Mouse (Mus musculus): Measurements from ENCODE around the gene Grid1. TPM values are rescaled to one million over a fixed set of nuclear protein-coding genes. Genes with fewer than 3 reads are reported as not detected.
A peak's percentile ranks its signal among the peaks of the same experiment; 100 is the strongest.

Grid1 gene
- polyA plus RNA-seq, 1 experiment from 2014 or later = 0.26 TPM

DNA sequence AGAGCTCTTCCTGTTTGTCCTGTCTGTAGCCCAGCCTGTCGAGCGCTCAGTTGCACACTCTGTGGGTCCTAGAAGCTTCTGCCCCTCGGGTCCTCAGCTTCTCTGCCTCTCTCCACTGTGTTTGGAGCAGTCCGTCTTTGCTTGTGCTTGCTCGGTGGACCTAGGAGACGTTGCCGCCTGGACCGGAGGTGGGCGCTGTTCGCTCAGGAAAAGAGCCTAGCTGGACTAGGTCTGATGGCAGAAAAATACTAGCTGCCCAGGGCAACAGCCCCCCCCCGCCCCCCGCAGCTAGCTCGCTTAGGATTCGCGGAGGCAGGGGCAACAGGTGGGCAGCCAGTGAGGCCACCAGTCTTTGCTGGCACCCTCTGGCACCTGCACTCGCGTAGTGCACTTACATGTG, 3.2 kb downstream of the Grid1 start:
- Histone ChIP-seq H3K9ac (ENCODE audit: low read length) (no peak overlapping the region), H3K4me2 (ENCODE audit: low read depth, low read length) (peak overlapping the region; percentile 50)

DNA sequence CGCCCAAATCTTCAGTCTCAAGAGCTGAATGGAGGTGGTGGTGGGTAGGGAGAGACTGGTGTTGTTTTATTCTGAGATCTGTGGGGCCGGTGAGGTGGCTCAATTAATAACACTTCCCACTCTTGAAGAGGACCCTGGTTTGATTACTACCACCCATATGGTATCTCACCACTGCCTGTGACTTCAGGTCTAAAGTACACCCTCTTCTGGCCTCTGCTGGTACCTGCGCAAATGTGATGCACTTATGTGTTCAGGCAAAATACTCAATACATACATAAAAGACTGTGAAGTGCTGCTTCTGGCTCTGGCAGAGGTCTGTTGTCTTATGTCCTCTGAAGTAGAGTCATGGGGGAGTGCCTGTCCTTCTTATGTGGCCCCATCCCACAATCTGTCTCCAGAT, 4.3 kb downstream of the Grid1 start:
- WGBS = 74% methylated on average over 3 of the region's 3 CpGs
- no peak for ATAC-seq (replicated peaks; ENCODE audit: extremely low read depth, insufficient read depth, low FRiP score)
- peaks cover 14% of the 10 kb centered on the region; the same call in 1 of the 2 replicates for H3K4me1 ChIP-seq (ENCODE audit: control insufficient read depth, insufficient read depth, low read length)

More for the DNA sequence above, 3.2 kb downstream of the Grid1 start:
- Histone ChIP-seq H3K4me1 (ENCODE audit: control insufficient read depth, insufficient read depth, low read length) (peaks cover 14% of the 10 kb centered on the region; the same call in 1 of the 2 replicates), H3K9me3 (replicated peaks; ENCODE audit: control insufficient read depth, low read length) (no peaks in the 10 kb centered on the region), H3K4me3 (ENCODE audit: low read length) (peak overlapping the region; percentile 25; the same call in 1 of the 2 replicates), H3K27me3 (ENCODE audit: control insufficient read depth, insufficient read depth, low read length) (peaks cover 62% of the 10 kb centered on the region), H3K27ac (ENCODE audit: low read length) (no peak overlapping the region), H3K36me3 (ENCODE audit: control insufficient read depth, insufficient read depth) (no peaks in the 10 kb centered on the region)
- no peak for ATAC-seq (replicated peaks; ENCODE audit: extremely low read depth, insufficient read depth, low FRiP score)
- WGBS = 3% methylated on average over 17 of the region's 17 CpGs

DNA sequence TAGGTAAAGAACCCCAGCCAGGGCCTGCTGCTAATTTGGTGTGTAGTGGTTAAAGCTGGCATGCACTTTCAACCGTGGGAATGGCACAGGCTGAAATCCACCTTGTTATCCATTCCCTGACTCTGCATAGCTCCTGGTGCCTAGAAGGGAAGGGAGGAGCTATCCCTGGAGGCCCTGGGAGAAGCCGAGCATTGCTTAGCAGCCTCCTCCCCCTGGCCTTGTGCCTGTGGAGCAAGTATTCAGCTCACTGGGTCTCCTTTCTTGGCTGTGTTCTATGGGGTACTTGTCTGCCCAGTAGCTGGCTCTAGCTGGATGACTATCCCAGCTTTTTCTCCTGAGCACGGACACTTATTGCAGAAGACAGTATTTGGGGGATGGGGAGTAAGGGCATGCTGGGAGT, 6.0 kb downstream of the Grid1 start:
- WGBS = 27% methylated on average over 3 of the region's 3 CpGs
- H3K36me3 ChIP-seq (ENCODE audit: control insufficient read depth, insufficient read depth) = no peaks in the 10 kb centered on the region
- no peak overlapping the region for H3K4me2 ChIP-seq (ENCODE audit: low read depth, low read length)
- H3K4me3 ChIP-seq (ENCODE audit: low read length) = no peak overlapping the region
- ATAC-seq (replicated peaks; ENCODE audit: extremely low read depth, insufficient read depth, low FRiP score) = no peak
- H3K4me1 ChIP-seq (ENCODE audit: control insufficient read depth, insufficient read depth, low read length) = peaks cover 6% of the 10 kb centered on the region; the same call in 1 of the 2 replicates
- no peaks in the 10 kb centered on the region for H3K9me3 ChIP-seq (replicated peaks; ENCODE audit: control insufficient read depth, low read length)
- H3K27me3 ChIP-seq (ENCODE audit: control insufficient read depth, insufficient read depth, low read length) = peaks cover 39% of the 10 kb centered on the region
- no peak overlapping the region for H3K27ac ChIP-seq (ENCODE audit: low read length)
- no peak overlapping the region for H3K9ac ChIP-seq (ENCODE audit: low read length)

More for the DNA sequence above, 4.3 kb downstream of the Grid1 start:
- Histone ChIP-seq H3K9me3 (replicated peaks; ENCODE audit: control insufficient read depth, low read length) (no peaks in the 10 kb centered on the region), H3K27ac (ENCODE audit: low read length) (no peak overlapping the region), H3K27me3 (ENCODE audit: control insufficient read depth, insufficient read depth, low read length) (peaks cover 55% of the 10 kb centered on the region), H3K4me3 (ENCODE audit: low read length) (no peak overlapping the region), H3K4me2 (ENCODE audit: low read depth, low read length) (no peak overlapping the region), H3K36me3 (ENCODE audit: control insufficient read depth, insufficient read depth) (no peaks in the 10 kb centered on the region), H3K9ac (ENCODE audit: low read length) (no peak overlapping the region)

DNA sequence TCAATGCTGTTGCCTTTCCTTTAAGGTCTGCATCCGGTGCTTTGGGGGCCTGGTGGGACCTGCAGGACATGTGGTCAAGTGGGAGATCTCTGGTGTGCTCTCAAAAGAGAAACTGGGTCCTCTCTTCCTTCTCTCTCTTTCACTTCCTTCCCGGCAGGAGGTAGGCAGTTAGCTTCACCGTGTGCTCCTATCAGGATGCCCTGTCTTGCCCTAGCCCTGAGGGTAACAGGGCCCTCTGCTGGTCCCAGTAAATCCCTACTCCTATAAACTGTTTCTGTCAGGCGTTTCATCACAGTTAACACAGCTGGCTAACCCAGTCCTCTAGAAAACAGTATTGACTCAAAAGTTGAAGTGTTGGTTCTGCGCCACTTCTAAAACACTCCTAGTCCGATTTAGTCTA, 9.9 kb downstream of the Grid1 start:
- Histone ChIP-seq H3K4me1 (ENCODE audit: control insufficient read depth, insufficient read depth, low read length) (no peaks in the 10 kb centered on the region), H3K27ac (ENCODE audit: low read length) (no peak overlapping the region), H3K4me2 (ENCODE audit: low read depth, low read length) (no peak overlapping the region), H3K9ac (ENCODE audit: low read length) (no peak overlapping the region), H3K9me3 (replicated peaks; ENCODE audit: control insufficient read depth, low read length) (no peaks in the 10 kb centered on the region), H3K27me3 (ENCODE audit: control insufficient read depth, insufficient read depth, low read length) (0 out of 2 replicates have a peak, but pooled peaks cover 3% of the 10 kb centered on the region), H3K4me3 (ENCODE audit: low read length) (no peak overlapping the region), H3K36me3 (ENCODE audit: control insufficient read depth, insufficient read depth) (no peaks in the 10 kb centered on the region)
- ATAC-seq (replicated peaks; ENCODE audit: extremely low read depth, insufficient read depth, low FRiP score) = no peak
- WGBS = 57% methylated on average over 6 of the region's 6 CpGs

DNA sequence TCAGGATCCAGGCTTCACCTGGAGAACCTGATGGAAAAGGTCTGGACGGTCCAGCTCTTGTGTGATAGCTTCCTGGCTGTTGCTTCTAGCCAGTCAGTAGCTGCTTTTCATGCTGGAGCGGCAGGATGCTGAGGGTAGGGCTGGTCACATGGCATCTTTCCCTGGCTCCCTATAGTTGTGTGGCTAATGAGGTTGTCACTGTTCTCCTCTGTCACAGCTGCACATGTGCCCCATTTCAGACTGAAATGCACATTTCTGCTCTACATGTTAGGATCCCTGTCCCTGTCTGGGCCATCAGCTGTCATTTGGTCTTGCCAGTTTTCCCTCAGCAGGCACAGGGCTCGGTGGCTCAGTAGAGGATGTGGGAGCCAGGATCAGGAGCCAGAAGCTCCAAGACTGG, 17.2 kb downstream of the Grid1 start:
- no peak for ATAC-seq (replicated peaks; ENCODE audit: extremely low read depth, insufficient read depth, low FRiP score)
- Histone ChIP-seq H3K4me2 (ENCODE audit: low read depth, low read length) (no peak overlapping the region), H3K36me3 (ENCODE audit: control insufficient read depth, insufficient read depth) (no peaks in the 10 kb centered on the region), H3K9ac (ENCODE audit: low read length) (no peak overlapping the region), H3K27ac (ENCODE audit: low read length) (no peak overlapping the region), H3K4me3 (ENCODE audit: low read length) (no peak overlapping the region), H3K9me3 (replicated peaks; ENCODE audit: control insufficient read depth, low read length) (no peaks in the 10 kb centered on the region), H3K4me1 (ENCODE audit: control insufficient read depth, insufficient read depth, low read length) (no peaks in the 10 kb centered on the region), H3K27me3 (ENCODE audit: control insufficient read depth, insufficient read depth, low read length) (no peaks in the 10 kb centered on the region)
- WGBS = 62% methylated on average over 3 of the region's 3 CpGs

DNA sequence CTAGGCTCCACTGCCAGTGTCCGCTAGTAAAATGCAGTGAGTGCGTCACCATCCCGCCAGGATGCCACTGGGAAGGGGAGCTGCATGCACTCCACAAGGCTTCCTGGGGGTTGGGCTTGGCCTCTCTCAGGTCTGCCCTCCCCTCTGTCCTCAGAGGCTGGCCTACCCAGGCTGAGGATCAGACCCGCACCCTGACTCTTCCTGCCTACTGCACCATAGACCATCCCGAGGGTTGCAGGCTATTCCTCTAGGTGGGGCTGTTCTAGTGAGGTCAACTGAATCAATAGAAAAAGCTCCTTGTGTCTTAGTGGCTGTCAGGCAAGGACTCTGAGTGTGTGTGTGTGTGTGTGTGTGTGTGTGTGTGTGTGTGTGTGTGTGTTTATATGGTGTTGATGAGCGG, 19.1 kb downstream of the Grid1 start:
- H3K4me1 ChIP-seq (ENCODE audit: control insufficient read depth, insufficient read depth, low read length) = no peaks in the 10 kb centered on the region
- H3K9ac ChIP-seq (ENCODE audit: low read length) = no peak overlapping the region
- no peaks in the 10 kb centered on the region for H3K27me3 ChIP-seq (ENCODE audit: control insufficient read depth, insufficient read depth, low read length)
- 58% methylated on average over 6 of the region's 6 CpGs for WGBS
- no peak overlapping the region for H3K4me3 ChIP-seq (ENCODE audit: low read length)
- no peak for ATAC-seq (replicated peaks; ENCODE audit: extremely low read depth, insufficient read depth, low FRiP score)
- H3K27ac ChIP-seq (ENCODE audit: low read length) = no peak overlapping the region
- H3K9me3 ChIP-seq (replicated peaks; ENCODE audit: control insufficient read depth, low read length) = no peaks in the 10 kb centered on the region
- no peak overlapping the region for H3K4me2 ChIP-seq (ENCODE audit: low read depth, low read length)
- no peaks in the 10 kb centered on the region for H3K36me3 ChIP-seq (ENCODE audit: control insufficient read depth, insufficient read depth)

DNA sequence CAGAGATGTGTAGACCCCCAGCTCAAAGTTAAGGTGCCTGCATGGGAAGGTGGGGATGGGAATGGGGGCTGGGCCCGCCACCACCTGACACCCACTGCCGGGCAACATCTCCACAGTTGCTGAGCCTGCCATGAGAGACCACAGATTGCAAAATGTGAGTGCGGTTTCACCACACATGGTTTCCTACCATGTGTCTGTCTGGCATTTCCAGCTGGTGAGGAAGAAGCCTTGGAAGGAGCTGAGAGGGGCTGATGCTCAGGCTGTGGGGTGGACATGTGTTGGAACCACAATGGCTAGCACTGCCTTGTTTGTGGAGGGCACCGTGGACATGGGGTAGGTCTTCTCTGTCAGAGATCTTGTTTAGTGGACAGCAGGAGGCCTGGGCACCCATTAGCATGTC, 20.0 kb downstream of the Grid1 start:
- H3K27ac ChIP-seq (ENCODE audit: low read length) = no peak overlapping the region
- H3K9ac ChIP-seq (ENCODE audit: low read length) = no peak overlapping the region
- no peak for ATAC-seq (replicated peaks; ENCODE audit: extremely low read depth, insufficient read depth, low FRiP score)
- WGBS = 81% methylated on average over 4 of the region's 4 CpGs
- H3K9me3 ChIP-seq (replicated peaks; ENCODE audit: control insufficient read depth, low read length) = no peaks in the 10 kb centered on the region
- H3K4me3 ChIP-seq (ENCODE audit: low read length) = no peak overlapping the region
- H3K4me1 ChIP-seq (ENCODE audit: control insufficient read depth, insufficient read depth, low read length) = no peaks in the 10 kb centered on the region
- no peaks in the 10 kb centered on the region for H3K36me3 ChIP-seq (ENCODE audit: control insufficient read depth, insufficient read depth)
- H3K27me3 ChIP-seq (ENCODE audit: control insufficient read depth, insufficient read depth, low read length) = no peaks in the 10 kb centered on the region
- H3K4me2 ChIP-seq (ENCODE audit: low read depth, low read length) = no peak overlapping the region

DNA sequence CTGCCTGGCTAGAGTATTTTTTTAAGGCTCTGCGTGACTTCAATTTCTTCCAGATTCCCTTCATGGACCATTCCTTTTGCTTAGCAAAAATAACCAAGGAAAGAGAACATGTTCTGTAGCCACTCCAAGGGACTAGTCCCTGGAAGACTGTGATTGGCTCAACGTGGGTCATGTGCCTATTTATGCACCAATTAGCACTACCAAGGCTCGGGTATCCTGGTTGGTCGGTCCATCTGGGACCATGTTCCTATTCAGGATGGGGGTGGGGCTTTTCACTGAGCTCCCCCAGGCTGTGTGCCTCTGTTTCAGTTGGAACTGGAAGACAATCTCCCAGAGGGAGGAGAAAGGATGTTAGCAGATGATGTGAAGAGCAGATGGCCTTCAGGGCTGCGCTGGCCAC, 23.7 kb downstream of the Grid1 start:
- H3K36me3 ChIP-seq (ENCODE audit: control insufficient read depth, insufficient read depth) = no peaks in the 10 kb centered on the region
- no peak overlapping the region for H3K4me2 ChIP-seq (ENCODE audit: low read depth, low read length)
- no peak for ATAC-seq (replicated peaks; ENCODE audit: extremely low read depth, insufficient read depth, low FRiP score)
- 66% methylated on average over 5 of the region's 5 CpGs for WGBS
- H3K9ac ChIP-seq (ENCODE audit: low read length) = no peak overlapping the region
- H3K4me3 ChIP-seq (ENCODE audit: low read length) = no peak overlapping the region
- peaks cover 2% of the 10 kb centered on the region; the same call in 1 of the 2 replicates for H3K27me3 ChIP-seq (ENCODE audit: control insufficient read depth, insufficient read depth, low read length)
- H3K27ac ChIP-seq (ENCODE audit: low read length) = no peak overlapping the region
- H3K4me1 ChIP-seq (ENCODE audit: control insufficient read depth, insufficient read depth, low read length) = no peaks in the 10 kb centered on the region
- no peaks in the 10 kb centered on the region for H3K9me3 ChIP-seq (replicated peaks; ENCODE audit: control insufficient read depth, low read length)

DNA sequence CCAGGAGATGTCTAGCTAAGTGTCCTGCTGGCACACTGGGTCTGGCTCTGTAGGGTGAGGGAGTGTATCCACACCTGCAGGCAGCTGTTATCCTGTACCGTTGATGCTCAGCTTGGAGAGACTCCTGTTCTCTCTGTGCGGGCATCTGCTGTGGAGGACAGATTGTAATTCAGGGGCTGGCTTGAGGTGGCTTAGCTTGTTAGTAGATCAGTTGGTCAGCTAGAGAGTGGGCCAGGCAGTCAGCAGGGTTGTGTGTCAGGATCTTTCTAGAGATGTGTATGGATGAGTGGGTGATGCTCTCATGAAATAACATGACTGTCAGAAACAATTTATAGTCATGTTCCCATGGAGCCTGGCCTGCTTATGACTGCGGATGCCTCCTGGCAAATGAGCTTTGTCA, 24.3 kb downstream of the Grid1 start:
- ATAC-seq (replicated peaks; ENCODE audit: extremely low read depth, insufficient read depth, low FRiP score) = no peak
- Histone ChIP-seq H3K9ac (ENCODE audit: low read length) (no peak overlapping the region), H3K4me3 (ENCODE audit: low read length) (no peak overlapping the region), H3K36me3 (ENCODE audit: control insufficient read depth, insufficient read depth) (no peaks in the 10 kb centered on the region), H3K4me2 (ENCODE audit: low read depth, low read length) (no peak overlapping the region), H3K27me3 (ENCODE audit: control insufficient read depth, insufficient read depth, low read length) (peaks cover 2% of the 10 kb centered on the region; the same call in 1 of the 2 replicates), H3K9me3 (replicated peaks; ENCODE audit: control insufficient read depth, low read length) (no peaks in the 10 kb centered on the region), H3K27ac (ENCODE audit: low read length) (no peak overlapping the region), H3K4me1 (ENCODE audit: control insufficient read depth, insufficient read depth, low read length) (no peaks in the 10 kb centered on the region)
- WGBS = 86% methylated on average over 3 of the region's 3 CpGs
